Comparison of ENCODE assay signal across 24 mouse cellular contexts in genomic region chr9:29165731-29166130, GRCm38 (mm10).
DNase-seq lines count a peak whose midpoint lies in the region; ATAC-seq lines count a peak whose summit lies in the region.
"Had no signal": no experiment of that assay in that cellular context is flagged by ENCODE, and none has a peak within 500 bp of the region (broad histone marks: within the 10 kb centered on the region; RNA-seq: fewer than 3 reads in every experiment).

No protein-coding gene starts in this region.

- no peak overlapping the region for H3K9ac ChIP-seq in heart, embryonic 11.5 days (ENCODE audit: low read depth, low read length)
- H3K9ac ChIP-seq: embryonic facial prominence, embryonic 12.5 days; forebrain, embryonic 13.5 days had no signal

- H3K4me2 ChIP-seq in heart, embryonic 11.5 days, result no peak overlapping the region
- H3K4me2 ChIP-seq: embryonic facial prominence, embryonic 12.5 days; forebrain, embryonic 13.5 days had no signal

- WGBS in heart, embryonic 11.5 days (ENCODE audit: insufficient replicate concordance), result 60% methylated on average over 2 of the region's 2 CpGs
- 74% methylated on average over 2 of the region's 2 CpGs for WGBS in heart, embryonic 10.5 days

- DNase-seq in heart, adult 11 months, result peak; percentile 94
- DNase-seq in heart, adult 8-10 months (ENCODE audit: low spot score), result peak; percentile 9
- DNase-seq in heart, embryonic 10.5 days (ENCODE audit: low spot score), result no peak
- DNase-seq in heart, postnatal 10 days, result peak; percentile 8 to 13
- no peak for DNase-seq in heart, postnatal 25 days (ENCODE audit: low spot score)
- peak; percentile 9 to 11 for DNase-seq in heart, postnatal 14 days
- no peak for DNase-seq in left cerebral cortex, adult 9 months (ENCODE audit: low spot score in 2 of 2)
- DNase-seq: adrenal gland, adult 8-10 months; adrenal gland, postnatal 14 days; adrenal gland, postnatal 36 days; B cell, adult 2 months; cerebellum, adult 11-12 months; cerebellum, adult 2 months; cerebellum, adult 9-10 months; cerebellum, postnatal 25 days had no signal

- no peak overlapping the region for H3K4me3 ChIP-seq in heart, embryonic 11.5 days (ENCODE audit: low read depth, low read length)
- no peak overlapping the region for H3K4me3 ChIP-seq in heart, embryonic 10.5 days
- H3K4me3 ChIP-seq: embryonic facial prominence, embryonic 10.5 days; embryonic facial prominence, embryonic 12.5 days; forebrain, embryonic 13.5 days had no signal

- H3K4me1 ChIP-seq in heart, embryonic 11.5 days (ENCODE audit: control insufficient read depth, insufficient read depth, low read length), result no peaks in the 10 kb centered on the region
- no peaks in the 10 kb centered on the region for H3K4me1 ChIP-seq in heart, embryonic 10.5 days
- H3K4me1 ChIP-seq: embryonic facial prominence, embryonic 10.5 days; embryonic facial prominence, embryonic 12.5 days had no signal

- intact Hi-C loops in heart, postnatal 10 days (cut with DNase I), result no loop called here
- intact Hi-C loops in heart, postnatal 25 days (cut with DNase I), result no loop called here
- intact Hi-C loops in heart, postnatal 14 days (cut with DNase I), result no loop called here

- no peak overlapping the region for H3K27ac ChIP-seq in heart, embryonic 11.5 days (ENCODE audit: low read depth, low read length)
- H3K27ac ChIP-seq in heart, embryonic 10.5 days, result no peak overlapping the region
- H3K27ac ChIP-seq: embryonic facial prominence, embryonic 10.5 days; embryonic facial prominence, embryonic 12.5 days; forebrain, embryonic 13.5 days had no signal

- no peaks in the 10 kb centered on the region for H3K9me3 ChIP-seq in heart, embryonic 11.5 days (replicated peaks; ENCODE audit: control insufficient read depth, low read length)
- H3K9me3 ChIP-seq in heart, embryonic 10.5 days, result no peaks in the 10 kb centered on the region
- H3K9me3 ChIP-seq: embryonic facial prominence, embryonic 10.5 days; embryonic facial prominence, embryonic 12.5 days; forebrain, embryonic 13.5 days had no signal

- no peaks in the 10 kb centered on the region for H3K36me3 ChIP-seq in heart, embryonic 11.5 days (ENCODE audit: control insufficient read depth, insufficient read depth, low read length)
- H3K36me3 ChIP-seq in heart, embryonic 10.5 days, result no peaks in the 10 kb centered on the region
- H3K36me3 ChIP-seq: embryonic facial prominence, embryonic 10.5 days; embryonic facial prominence, embryonic 12.5 days; G1E had no signal

- no peaks in the 10 kb centered on the region for H3K27me3 ChIP-seq in heart, embryonic 11.5 days (ENCODE audit: control insufficient read depth, insufficient read depth, low read length)
- no peaks in the 10 kb centered on the region for H3K27me3 ChIP-seq in heart, embryonic 10.5 days (ENCODE audit: insufficient read depth, poor library complexity, severe bottlenecking)
- H3K27me3 ChIP-seq: CH12.LX; embryonic facial prominence, embryonic 12.5 days; forebrain, embryonic 13.5 days; Patski had no signal

- no peak for ATAC-seq in heart, embryonic 11.5 days (replicated peaks; ENCODE audit: insufficient number of reproducible peaks, low FRiP score, low TSS enrichment)
- ATAC-seq: activated CD4-positive, CD25-positive, alpha-beta regulatory T cell, adult 4 months; CD4-positive, CD25-positive, alpha-beta regulatory T cell, adult 4 months; forebrain, embryonic 13.5 days; Patski had no signal

Comparison
In these comparisons a context has a peak if more than half of its experiments do, and no peak if none do; other contexts are left out.
1. DNase-seq: peak in heart, adult 11 months (single experiment), heart, adult 8-10 months (single experiment), heart, postnatal 10 days (2 of 2) and heart, postnatal 14 days (2 of 2); none in heart, embryonic 10.5 days (single experiment), heart, postnatal 25 days (single experiment) and left cerebral cortex, adult 9 months (0 of 2).